Mouse (Mus musculus) cerebellum, adult 9-11 months (tissue): ENCODE measurements around the gene Gm9736.
"Not testable (repeated sequence)": the region's sequence is repeated elsewhere in the genome, so short reads cannot be mapped to it uniquely, and the experiment has no call there.

Source experiments
- DNase-seq: peaks from one replicate; pipeline ENCODE4 v3.0.0; 2022

The Gm9736 gene

DNA sequence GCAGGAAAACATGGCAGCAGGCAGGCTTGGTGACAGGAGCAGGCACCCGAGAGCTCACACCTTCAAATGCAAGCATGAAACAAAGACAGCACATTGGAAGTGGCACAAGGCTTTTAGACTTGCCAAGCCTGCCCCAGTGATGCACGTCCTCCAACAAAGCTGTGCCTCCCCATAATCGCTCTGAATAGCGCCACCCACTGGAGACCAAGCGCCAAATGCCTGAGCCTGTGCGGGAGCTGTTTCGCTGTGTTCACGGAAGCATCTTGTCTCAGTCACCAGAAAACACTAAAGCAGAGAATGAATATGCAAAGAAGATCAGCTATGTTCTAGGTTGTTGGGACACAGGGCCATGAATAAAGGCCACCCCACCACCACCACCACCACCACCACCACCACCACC, 26.3 kb downstream of the Gm9736 start:
- DNase-seq: no peak

DNA sequence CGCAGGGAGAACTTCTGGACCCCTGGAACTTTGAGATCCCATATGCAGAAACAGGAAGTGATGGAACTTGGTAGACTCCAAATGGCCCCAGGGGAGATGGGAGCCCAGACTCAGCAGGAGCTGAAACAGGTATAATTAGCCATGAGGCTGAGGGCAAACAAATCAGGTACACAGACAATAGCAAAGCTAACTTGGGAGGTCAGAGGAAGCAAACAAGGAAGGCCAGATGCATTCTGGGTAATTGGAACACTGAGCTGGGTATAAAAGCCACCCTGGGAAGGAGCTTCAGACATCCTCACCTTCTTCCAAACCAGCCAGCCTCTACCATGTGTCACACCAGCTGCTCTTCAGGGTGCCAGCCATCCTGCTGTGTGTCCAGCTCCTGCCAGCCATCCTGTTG, 30.9 kb downstream of the Gm9736 start, which contains the start of gene Krtap12-1:
Gene Krtap12-1, plus strand, starts transcription at position 301 of the 400 bp plus-strand sequence.
- DNase-seq: not testable (repeated sequence)

DNA sequence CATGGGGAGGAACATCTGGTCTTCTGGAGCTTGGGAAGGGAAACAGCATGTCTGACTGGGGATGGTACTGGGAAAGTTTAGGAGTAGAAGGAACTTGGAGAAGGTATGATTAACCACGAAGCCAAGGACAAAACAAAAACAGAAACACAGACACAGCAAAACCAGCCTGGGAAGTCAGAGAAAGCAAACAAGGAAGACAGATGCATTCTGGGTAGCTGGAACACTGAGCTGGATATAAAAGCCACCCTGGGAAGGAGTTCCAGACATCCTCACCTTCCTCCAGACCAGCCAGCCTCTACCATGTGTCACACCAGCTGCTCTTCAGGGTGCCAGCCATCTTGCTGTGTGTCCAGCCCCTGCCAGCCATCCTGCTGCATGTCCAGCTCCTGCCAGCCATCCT, 35.6 kb downstream of the Gm9736 start, which contains the start of gene Gm10142:
Gene Gm10142, plus strand, starts transcription at position 301 of the 400 bp plus-strand sequence.
- DNase-seq: no peak

DNA sequence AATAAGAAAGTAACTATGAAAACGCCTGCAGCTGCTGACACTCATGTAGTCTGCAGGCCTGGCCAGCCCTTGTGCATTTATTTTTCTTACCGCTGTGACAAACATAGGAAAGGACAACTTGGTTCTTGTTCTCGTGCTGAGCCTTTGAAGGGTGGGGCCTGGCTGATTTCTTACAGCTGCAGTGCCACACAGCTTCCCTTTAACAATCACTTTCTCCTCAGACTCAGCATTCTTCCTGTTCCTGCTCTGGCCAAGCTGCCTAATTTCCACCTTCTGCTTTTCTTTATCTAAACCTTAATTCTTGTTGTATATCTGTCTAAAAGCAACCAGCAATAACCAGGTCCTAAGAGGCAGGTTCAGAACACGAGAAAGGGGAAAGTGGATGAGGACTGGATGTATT, 37.4 kb downstream of the Gm9736 start:
- no peak for DNase-seq

DNA sequence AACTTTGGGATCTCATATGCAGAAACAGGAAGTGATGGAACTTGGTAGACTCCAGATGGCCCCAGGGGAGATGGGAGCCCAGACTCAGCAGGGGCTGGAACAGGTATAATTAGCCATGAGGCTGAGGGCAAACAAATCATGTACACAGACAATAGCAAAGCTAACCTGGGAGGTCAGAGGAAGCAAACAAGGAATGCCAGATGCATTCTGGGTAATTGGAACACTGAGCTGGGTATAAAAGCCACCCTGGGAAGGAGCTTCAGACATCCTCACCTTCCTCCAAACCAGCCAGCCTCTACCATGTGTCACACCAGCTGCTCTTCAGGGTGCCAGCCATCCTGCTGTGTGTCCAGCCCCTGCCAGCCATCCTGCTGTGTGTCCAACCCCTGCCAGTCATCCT, 40.0 kb downstream of the Gm9736 start, which contains the start of gene Gm10024:
Gene Gm10024, plus strand, starts transcription at position 301 of the 400 bp plus-strand sequence.
- DNase-seq: not testable (repeated sequence)

DNA sequence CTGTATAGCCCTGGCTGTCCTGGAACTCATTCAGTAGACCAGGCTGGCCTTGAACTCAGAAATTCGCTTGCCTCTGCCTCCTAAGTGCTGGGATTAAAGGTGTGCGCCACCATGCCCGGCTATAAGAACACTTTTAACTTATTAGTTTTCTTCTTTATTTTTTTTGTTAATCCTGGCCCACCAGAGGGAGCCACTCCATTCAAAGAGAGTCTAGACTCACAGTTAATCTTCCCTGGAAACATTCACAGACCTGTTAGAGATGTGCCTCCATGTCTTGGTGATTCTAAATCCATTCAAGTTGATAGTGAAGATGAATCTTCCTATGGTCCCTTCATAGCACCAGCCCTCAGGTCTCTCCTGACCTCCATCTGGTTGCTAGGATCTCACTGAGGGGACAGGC, 41.3 kb downstream of the Gm9736 start:
- DNase-seq: no peak

DNA sequence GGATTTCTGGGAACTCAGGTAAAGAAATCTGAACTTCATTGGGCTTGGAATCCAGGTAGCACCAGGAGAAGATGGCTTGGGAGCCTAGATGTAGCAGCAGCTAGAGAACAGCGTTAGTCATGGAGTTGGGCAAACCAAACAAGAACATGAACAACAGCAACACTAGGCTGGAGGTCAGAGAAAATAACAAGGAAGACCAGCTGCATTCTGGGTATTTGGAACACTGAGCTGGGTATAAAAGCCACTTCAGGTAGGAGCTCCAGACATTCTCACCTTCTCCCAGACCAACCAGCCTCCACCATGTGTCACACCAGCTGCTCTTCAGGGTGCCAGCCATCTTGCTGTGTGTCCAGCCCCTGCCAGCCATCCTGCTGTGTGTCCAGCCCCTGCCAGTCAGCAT, 44.8 kb downstream of the Gm9736 start, which contains the start of gene Gm10272:
Gene Gm10272, plus strand, starts transcription at position 301 of the 400 bp plus-strand sequence.
- no peak for DNase-seq
